Mouse (Mus musculus) A20 (cell line): ENCODE data around the gene Pigx.
A peak's percentile ranks its signal among the peaks of the same experiment; 100 is the strongest.

Experiments
- DNase-seq: peaks from one replicate; pipeline ENCODE4 v3.0.0-alpha.2; 2011; ENCODE audit warnings: low read depth, low spot score

Gene Pigx

GRCm38 (mm10) chr16:32062226-32062625 is 37.3 kb downstream of the Pigx start:
- no peak for DNase-seq

GRCm38 (mm10) chr16:32059840-32060523 is 39.6 kb downstream of the Pigx start:
- DNase-seq, result peak; percentile 65

DNA sequence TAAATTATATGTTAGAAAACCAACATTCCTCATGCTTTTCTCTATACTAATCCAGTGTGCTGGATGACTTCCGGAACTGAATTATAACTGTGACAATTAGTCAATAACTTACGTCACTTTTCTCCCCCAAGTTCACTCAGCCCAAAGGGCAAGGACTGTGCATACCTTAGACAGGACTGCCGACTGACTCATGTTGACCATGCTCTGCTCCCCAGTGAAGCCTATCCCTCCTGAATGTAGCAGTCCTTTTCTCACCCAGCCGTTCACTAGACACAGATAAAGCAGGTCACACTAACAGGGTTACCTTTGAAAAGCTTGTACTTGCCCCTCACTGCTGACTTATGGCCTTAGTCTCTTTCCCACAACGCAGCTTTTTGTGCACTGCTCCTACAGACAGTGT is 40.7 kb downstream of the Pigx start:
- no peak for DNase-seq

DNA sequence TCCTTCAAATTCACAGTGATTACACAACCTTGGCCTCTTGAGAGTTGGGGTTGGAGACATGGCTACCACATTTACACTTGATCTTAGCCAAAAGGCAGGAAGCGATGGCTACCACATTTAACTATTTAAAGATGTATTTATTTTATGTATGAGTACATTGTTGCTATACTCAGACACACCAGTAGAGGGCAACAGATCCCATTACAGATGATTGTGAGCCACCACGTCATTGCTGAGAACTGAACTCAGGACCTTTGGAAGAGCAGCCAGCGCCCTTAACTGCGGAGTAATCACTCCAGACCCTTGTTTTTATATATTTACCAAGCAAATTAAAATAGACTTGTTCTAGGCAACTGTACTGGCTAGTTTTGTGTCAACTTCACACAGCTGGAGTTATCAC is 57.2 kb downstream of the Pigx start:
- DNase-seq, result no peak
